Mouse (Mus musculus): ENCODE data around the gene Gm20695. TPM values are rescaled to one million over a fixed set of nuclear protein-coding genes. Genes with fewer than 3 reads are reported as not detected.

Gm20695 gene
- polyA plus RNA-seq, 1 experiment: 0.54 TPM

- TF ChIP-seq CTCF (IDR thresholded peaks at IDR 0.05; ENCODE audit: extremely low read depth, insufficient read depth, low read length) (no peak), POLR2A (IDR thresholded peaks at IDR 0.05; ENCODE audit: extremely low read depth, insufficient read depth, low read length) (no peak)
- Histone ChIP-seq H3K4me1 (ENCODE audit: control insufficient read depth, insufficient read depth, low read length) (peaks cover 3% of the 10 kb centered on the region; the same call in 1 of the 2 replicates), H3K27ac (ENCODE audit: insufficient read depth, low read length) (no peak overlapping the region), H3K4me3 (ENCODE audit: insufficient read depth, low read length) (no peak overlapping the region)
Measured at GRCm38 (mm10) chr16:3893739-3894138, 9.3 kb downstream of the Gm20695 start.

GRCm38 (mm10) chr16:3895173-3895792 lies 10.8 kb downstream of the Gm20695 start:
- TF ChIP-seq POLR2A (IDR thresholded peaks at IDR 0.05; ENCODE audit: extremely low read depth, insufficient read depth, low read length): no peak
- no peak for TF ChIP-seq CTCF (IDR thresholded peaks at IDR 0.05; ENCODE audit: extremely low read depth, insufficient read depth, low read length)
- H3K27ac ChIP-seq (ENCODE audit: insufficient read depth, low read length): no peak overlapping the region; the same call in 1 of the 2 replicates
- H3K4me1 ChIP-seq (ENCODE audit: control insufficient read depth, insufficient read depth, low read length): peaks cover 3% of the 10 kb centered on the region; the same call in 1 of the 2 replicates
- H3K4me3 ChIP-seq (ENCODE audit: insufficient read depth, low read length): no peak overlapping the region

GRCm38 (mm10) chr16:3896046-3896445 lies 11.6 kb downstream of the Gm20695 start:
- Histone ChIP-seq H3K4me1 (ENCODE audit: control insufficient read depth, insufficient read depth, low read length) (peaks cover 3% of the 10 kb centered on the region; the same call in 1 of the 2 replicates), H3K4me3 (ENCODE audit: insufficient read depth, low read length) (no peak overlapping the region), H3K27ac (ENCODE audit: insufficient read depth, low read length) (no peak overlapping the region)
- no peak for TF ChIP-seq POLR2A (IDR thresholded peaks at IDR 0.05; ENCODE audit: extremely low read depth, insufficient read depth, low read length)

GRCm38 (mm10) chr16:3896553-3896952 lies 12.1 kb downstream of the Gm20695 start:
- peaks cover 3% of the 10 kb centered on the region; the same call in 1 of the 2 replicates for H3K4me1 ChIP-seq (ENCODE audit: control insufficient read depth, insufficient read depth, low read length)
- TF ChIP-seq POLR2A (IDR thresholded peaks at IDR 0.05; ENCODE audit: extremely low read depth, insufficient read depth, low read length) (no peak), CTCF (IDR thresholded peaks at IDR 0.05; ENCODE audit: extremely low read depth, insufficient read depth, low read length) (no peak)
- no peak overlapping the region for H3K27ac ChIP-seq (ENCODE audit: insufficient read depth, low read length)
- H3K4me3 ChIP-seq (ENCODE audit: insufficient read depth, low read length): no peak overlapping the region

GRCm38 (mm10) chr16:3907471-3907870 lies 23.0 kb downstream of the Gm20695 start:
- H3K4me3 ChIP-seq (ENCODE audit: insufficient read depth, low read length): no peak overlapping the region; the same call in 1 of the 2 replicates
- H3K27ac ChIP-seq (ENCODE audit: insufficient read depth, low read length): no peak overlapping the region
- no peaks in the 10 kb centered on the region; the same call in 1 of the 2 replicates for H3K4me1 ChIP-seq (ENCODE audit: control insufficient read depth, insufficient read depth, low read length)
- TF ChIP-seq POLR2A (IDR thresholded peaks at IDR 0.05; ENCODE audit: extremely low read depth, insufficient read depth, low read length): no peak
- TF ChIP-seq CTCF (IDR thresholded peaks at IDR 0.05; ENCODE audit: extremely low read depth, insufficient read depth, low read length): no peak

GRCm38 (mm10) chr16:3908537-3909111 lies 24.2 kb downstream of the Gm20695 start, which contains the start of the genes 1700037C18Rik and Cluap1:
Gene 1700037C18Rik, minus strand, starts transcription at chr16:3908689.
Gene Cluap1, plus strand, starts transcription at chr16:3908801.
- Histone ChIP-seq H3K4me3 (ENCODE audit: insufficient read depth, low read length) (peak within 1 kb of the TSS; percentile 75), H3K27ac (ENCODE audit: insufficient read depth, low read length) (peak within 1 kb of the TSS; percentile 53)
- TF ChIP-seq POLR2A (IDR thresholded peaks at IDR 0.05; ENCODE audit: extremely low read depth, insufficient read depth, low read length) (peak; percentile 75), CTCF (IDR thresholded peaks at IDR 0.05; ENCODE audit: extremely low read depth, insufficient read depth, low read length) (peak; percentile 42)

GRCm38 (mm10) chr16:3909118-3909517 lies 24.7 kb downstream of the Gm20695 start:
- TF ChIP-seq CTCF (IDR thresholded peaks at IDR 0.05; ENCODE audit: extremely low read depth, insufficient read depth, low read length) (no peak), POLR2A (IDR thresholded peaks at IDR 0.05; ENCODE audit: extremely low read depth, insufficient read depth, low read length) (no peak)
- peak overlapping the region; percentile 75 for H3K4me3 ChIP-seq (ENCODE audit: insufficient read depth, low read length)
- H3K4me1 ChIP-seq (ENCODE audit: control insufficient read depth, insufficient read depth, low read length): no peaks in the 10 kb centered on the region; the same call in 1 of the 2 replicates
- H3K27ac ChIP-seq (ENCODE audit: insufficient read depth, low read length): no peak overlapping the region

More at GRCm38 (mm10) chr16:3908537-3909111, 24.2 kb downstream of the Gm20695 start, which contains the start of the genes 1700037C18Rik and Cluap1:
- no peaks in the 10 kb centered on the region; the same call in 1 of the 2 replicates for H3K4me1 ChIP-seq (ENCODE audit: control insufficient read depth, insufficient read depth, low read length)

GRCm38 (mm10) chr16:3920756-3921155 lies 36.3 kb downstream of the Gm20695 start:
- Histone ChIP-seq H3K4me1 (ENCODE audit: control insufficient read depth, insufficient read depth, low read length) (no peaks in the 10 kb centered on the region), H3K4me3 (ENCODE audit: insufficient read depth, low read length) (no peak overlapping the region), H3K27ac (ENCODE audit: insufficient read depth, low read length) (no peak overlapping the region)
- TF ChIP-seq POLR2A (IDR thresholded peaks at IDR 0.05; ENCODE audit: extremely low read depth, insufficient read depth, low read length) (no peak), CTCF (IDR thresholded peaks at IDR 0.05; ENCODE audit: extremely low read depth, insufficient read depth, low read length) (no peak)

GRCm38 (mm10) chr16:3923515-3923914 lies 39.1 kb downstream of the Gm20695 start:
- no peak overlapping the region for H3K27ac ChIP-seq (ENCODE audit: insufficient read depth, low read length)
- no peaks in the 10 kb centered on the region for H3K4me1 ChIP-seq (ENCODE audit: control insufficient read depth, insufficient read depth, low read length)
- TF ChIP-seq CTCF (IDR thresholded peaks at IDR 0.05; ENCODE audit: extremely low read depth, insufficient read depth, low read length) (no peak), POLR2A (IDR thresholded peaks at IDR 0.05; ENCODE audit: extremely low read depth, insufficient read depth, low read length) (no peak)
- H3K4me3 ChIP-seq (ENCODE audit: insufficient read depth, low read length): no peak overlapping the region

- H3K4me3 ChIP-seq (ENCODE audit: insufficient read depth, low read length): no peak overlapping the region
- TF ChIP-seq CTCF (IDR thresholded peaks at IDR 0.05; ENCODE audit: extremely low read depth, insufficient read depth, low read length) (no peak), POLR2A (IDR thresholded peaks at IDR 0.05; ENCODE audit: extremely low read depth, insufficient read depth, low read length) (no peak)
Measured at GRCm38 (mm10) chr16:3923966-3924365, 39.5 kb downstream of the Gm20695 start.

More at GRCm38 (mm10) chr16:3923966-3924365, 39.5 kb downstream of the Gm20695 start:
- Histone ChIP-seq H3K4me1 (ENCODE audit: control insufficient read depth, insufficient read depth, low read length) (no peaks in the 10 kb centered on the region), H3K27ac (ENCODE audit: insufficient read depth, low read length) (no peak overlapping the region)

Data from cortical plate, adult 2 months (tissue).